Mouse (Mus musculus): ENCODE measurements around the gene Calr4.

- TF ChIP-seq CTCF (IDR thresholded peaks at IDR 0.05; ENCODE audit: low read depth, low read length) (no peak), POLR2A (IDR thresholded peaks at IDR 0.05; ENCODE audit: extremely low read depth, insufficient read depth, low read length) (no peak)
Measured at GRCm38 (mm10) chr4:109226071-109226470, 8.2 kb upstream of the Calr4 start.
